Mouse (Mus musculus) forebrain, embryonic 14.5 days (tissue): ENCODE data around the gene Scaf8. TPM values are rescaled to one million over a fixed set of nuclear protein-coding genes. Genes with fewer than 3 reads are reported as not detected.
"Not testable (repeated sequence)": the region's sequence is repeated elsewhere in the genome, so short reads cannot be mapped to it uniquely, and the experiment has no call there.

Experiments used
- ATAC-seq: fragments of 200-750 bp; cut with Nextera tagmentation; 2 replicates; pipeline ENCODE4 v1.8.0; 2017; ENCODE audit warnings: mild to moderate bottlenecking, moderate library complexity
- DNase-seq: peaks from one replicate; pipeline ENCODE4 v3.0.0-alpha.2; 2015; ENCODE audit warnings: low spot score
- H3K27ac ChIP-seq: fragments of 300-500 bp; sonication (generic); 2 replicates; pipeline ENCODE4 v1.5.1; 2014; ENCODE audit warnings: low read depth, mild to moderate bottlenecking, control low read depth, low read length, moderate library complexity
- H3K27me3 ChIP-seq: fragments of 300-500 bp; sonication (generic); replicated peaks from 2 replicates; pipeline ENCODE4 v1.6.1; 2014; ENCODE audit warnings: low read length, control low read depth, mixed read lengths; ENCODE audit not compliant: control insufficient read depth, insufficient read depth
- H3K36me3 ChIP-seq: fragments of 300-500 bp; sonication (generic); 2 replicates; pipeline ENCODE4 v1.6.1; 2014; ENCODE audit warnings: low read length, control low read depth; ENCODE audit not compliant: control insufficient read depth, insufficient read depth
- H3K4me1 ChIP-seq: fragments of 300-500 bp; sonication (generic); 2 replicates; pipeline ENCODE4 v1.6.1; 2014; ENCODE audit warnings: antibody characterized with exemption, low read length, control low read depth; ENCODE audit not compliant: control insufficient read depth, insufficient read depth
- H3K4me2 ChIP-seq: fragments of 300-500 bp; sonication (generic); 2 replicates; pipeline ENCODE4 v1.6.1; 2014; ENCODE audit warnings: mild to moderate bottlenecking, control low read depth, low read length
- H3K4me3 ChIP-seq: fragments of 300-500 bp; sonication (generic); 2 replicates; pipeline ENCODE4 v1.5.1; 2014; ENCODE audit warnings: low read depth, low read length, control low read depth
- H3K9ac ChIP-seq: fragments of 300-500 bp; sonication (generic); 2 replicates; pipeline ENCODE4 v1.6.1; 2014; ENCODE audit warnings: mild to moderate bottlenecking, low read length, control low read depth, moderate library complexity
- H3K9me3 ChIP-seq: fragments of 300-500 bp; sonication (generic); replicated peaks from 2 replicates; pipeline ENCODE4 v1.6.1; 2016; ENCODE audit warnings: low read length, control low read depth, mixed read lengths; ENCODE audit not compliant: control insufficient read depth
- WGBS: fragments of 180-500 bp; shearing (Covaris S2); extraction: QIAGEN DNeasy Blood & Tissue Kit; methylation state at CpG from one replicate; pipeline ENCODE4 v1.1.7; 2014; 5-methylcytosine and 5-hydroxymethylcytosine counted together
- polyA plus RNA-seq: library from polyadenylated mRNA; unstranded; fragments of >200 nt; fragmentation: Nextera tagmentation; extraction: Ambion mirVana; gene quantifications from 2 replicates; pipeline ENCODE4 v1.2.1, GENCODE M21; 2014

The Scaf8 gene
- polyA plus RNA-seq, 1 experiment from 2014 or later = 15.9 TPM

GRCm38 (mm10) chr17:3082756-3083749 is 31.7 kb upstream of the Scaf8 start:
- peak overlapping the region; percentile 42 for H3K4me3 ChIP-seq
- ATAC-seq = peak; percentile 13; the same call in 1 of the 2 replicates
- not testable (repeated sequence) for H3K27ac ChIP-seq, H3K9ac ChIP-seq, H3K36me3 ChIP-seq, H3K4me1 ChIP-seq, H3K27me3 ChIP-seq, H3K9me3 ChIP-seq
- peak; percentile 64 for DNase-seq
- peak overlapping the region; percentile 37; the same call in 1 of the 2 replicates for H3K4me2 ChIP-seq
- 4% methylated on average over 24 of the region's 25 CpGs for WGBS

- Histone ChIP-seq H3K4me1 (no peaks in the 10 kb centered on the region), H3K36me3 (no peaks in the 10 kb centered on the region), H3K9me3 (no peaks in the 10 kb centered on the region), H3K4me2 (peak overlapping the region; percentile 58), H3K4me3 (peak overlapping the region; percentile 42), H3K9ac (peak overlapping the region; percentile 61), H3K27ac (peak overlapping the region; percentile 95), H3K27me3 (no peaks in the 10 kb centered on the region)
- WGBS = under 1% methylated on average over 38 of the region's 40 CpGs
- ATAC-seq = peak; percentile 82
- DNase-seq = peak; percentile 98
Observed at GRCm38 (mm10) chr17:3083886-3084550, 30.8 kb upstream of the Scaf8 start.

GRCm38 (mm10) chr17:3084551-3084930 is 30.2 kb upstream of the Scaf8 start:
- H3K27ac ChIP-seq = peak overlapping the region; percentile 95
- no peaks in the 10 kb centered on the region for H3K9me3 ChIP-seq
- DNase-seq (peak; percentile 81), ATAC-seq (peak; percentile 57)
- H3K4me3 ChIP-seq = peak overlapping the region; percentile 42
- peak overlapping the region; percentile 58 for H3K4me2 ChIP-seq
- under 1% methylated on average over 31 of the region's 31 CpGs for WGBS
- no peaks in the 10 kb centered on the region for H3K4me1 ChIP-seq
- H3K9ac ChIP-seq = peak overlapping the region; percentile 61
- no peaks in the 10 kb centered on the region for H3K27me3 ChIP-seq
- no peaks in the 10 kb centered on the region for H3K36me3 ChIP-seq

- DNase-seq (peak; percentile 19), ATAC-seq (no peak)
- WGBS = 70% methylated on average over 3 of the region's 3 CpGs
- Histone ChIP-seq H3K4me2 (peak overlapping the region; percentile 58), H3K27me3 (no peaks in the 10 kb centered on the region), H3K4me1 (no peaks in the 10 kb centered on the region), H3K9me3 (no peaks in the 10 kb centered on the region), H3K4me3 (peak overlapping the region; percentile 42), H3K36me3 (no peaks in the 10 kb centered on the region), H3K27ac (no peak overlapping the region; the same call in 1 of the 2 replicates), H3K9ac (peak overlapping the region; percentile 61; the same call in 1 of the 2 replicates)
Observed at GRCm38 (mm10) chr17:3085152-3085551, 29.6 kb upstream of the Scaf8 start.

- no peak overlapping the region for H3K4me3 ChIP-seq
- DNase-seq = no peak
- no peak overlapping the region for H3K9ac ChIP-seq
- WGBS = 51% methylated on average over 4 of the region's 4 CpGs
- no peaks in the 10 kb centered on the region for H3K9me3 ChIP-seq
- ATAC-seq = no peak
- no peaks in the 10 kb centered on the region for H3K27me3 ChIP-seq
- H3K4me2 ChIP-seq = no peak overlapping the region
- no peaks in the 10 kb centered on the region for H3K4me1 ChIP-seq
- no peak overlapping the region for H3K27ac ChIP-seq
- no peaks in the 10 kb centered on the region for H3K36me3 ChIP-seq
Observed at GRCm38 (mm10) chr17:3092682-3093081, 22.1 kb upstream of the Scaf8 start.

GRCm38 (mm10) chr17:3099273-3099672 is 15.5 kb upstream of the Scaf8 start:
- not testable (repeated sequence) for H3K4me3 ChIP-seq, H3K27me3 ChIP-seq, ATAC-seq, H3K27ac ChIP-seq, H3K9me3 ChIP-seq, H3K4me2 ChIP-seq, H3K4me1 ChIP-seq, DNase-seq, H3K9ac ChIP-seq, H3K36me3 ChIP-seq
- 84% methylated on average over 1 of the region's 1 CpGs for WGBS

- H3K9me3 ChIP-seq = no peaks in the 10 kb centered on the region
- peak overlapping the region; percentile 43 for H3K4me2 ChIP-seq
- no peaks in the 10 kb centered on the region for H3K27me3 ChIP-seq
- ATAC-seq (peak; percentile 87), DNase-seq (peak; percentile 52)
- 2% methylated on average over 14 of the region's 14 CpGs for WGBS
- 0 out of 2 replicates have a peak, but pooled peaks cover 5% of the 10 kb centered on the region for H3K36me3 ChIP-seq
- H3K4me1 ChIP-seq = peaks cover 3% of the 10 kb centered on the region
- peak overlapping the region; percentile 35 for H3K9ac ChIP-seq
- H3K4me3 ChIP-seq = 0 out of 2 replicates have a peak overlapping the region, but pooled peaks have one; percentile 6
- H3K27ac ChIP-seq = no peak overlapping the region
Observed at GRCm38 (mm10) chr17:3102336-3103165, 12.2 kb upstream of the Scaf8 start.

- H3K27me3 ChIP-seq = no peaks in the 10 kb centered on the region
- no peak for DNase-seq
- WGBS = 84% methylated on average over 6 of the region's 6 CpGs
- H3K4me3 ChIP-seq = no peak overlapping the region
- no peak overlapping the region for H3K27ac ChIP-seq
- H3K36me3 ChIP-seq = 0 out of 2 replicates have a peak, but pooled peaks cover 5% of the 10 kb centered on the region
- H3K9me3 ChIP-seq = no peaks in the 10 kb centered on the region
- no peak overlapping the region for H3K4me2 ChIP-seq
- peaks cover 3% of the 10 kb centered on the region for H3K4me1 ChIP-seq
- ATAC-seq = no peak
- no peak overlapping the region for H3K9ac ChIP-seq
Observed at GRCm38 (mm10) chr17:3104154-3104931, 10.4 kb upstream of the Scaf8 start.
